Mouse (Mus musculus): ENCODE measurements around the gene Ccr1.

The Ccr1 gene

GRCm38 (mm10) chr9:123928118-123928758 is 40.3 kb downstream of the Ccr1 start:
- DNase-seq (ENCODE audit: low read depth, low spot score): peak; percentile 82

DNA sequence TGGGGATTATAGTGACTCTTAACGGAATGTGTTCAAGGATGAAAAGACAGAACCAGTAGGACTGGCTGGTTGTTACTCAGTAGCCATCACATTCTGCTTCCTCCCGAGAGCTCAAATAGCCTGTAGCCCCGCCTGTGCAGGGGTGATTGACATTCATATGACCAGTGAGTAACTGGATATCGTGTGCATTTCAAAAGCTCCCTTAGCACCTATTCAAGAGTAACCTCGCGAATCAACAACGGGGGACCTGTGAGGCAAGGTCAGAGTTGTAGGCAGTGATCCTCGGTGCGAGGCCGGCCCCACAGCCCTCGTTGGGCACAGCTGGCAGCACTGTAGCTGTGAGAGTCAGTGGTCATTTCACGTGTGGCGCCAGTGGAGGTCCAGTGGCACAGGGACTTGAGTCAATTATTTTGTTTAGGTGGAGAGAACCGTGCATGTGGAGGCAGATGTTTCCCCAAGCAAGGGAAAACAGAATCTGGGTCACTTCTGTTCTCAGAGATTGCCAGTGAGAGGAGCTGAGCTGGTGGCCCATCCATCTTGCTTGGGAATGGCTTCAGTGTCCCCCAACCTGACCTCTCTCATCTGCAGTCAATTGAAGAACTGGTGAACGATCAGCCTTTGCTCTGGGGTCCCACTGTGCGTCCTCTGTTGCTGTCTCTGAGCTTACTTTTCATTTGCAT is 41.1 kb downstream of the Ccr1 start:
- peak; percentile 18 for DNase-seq (ENCODE audit: low read depth, low spot score)

DNA sequence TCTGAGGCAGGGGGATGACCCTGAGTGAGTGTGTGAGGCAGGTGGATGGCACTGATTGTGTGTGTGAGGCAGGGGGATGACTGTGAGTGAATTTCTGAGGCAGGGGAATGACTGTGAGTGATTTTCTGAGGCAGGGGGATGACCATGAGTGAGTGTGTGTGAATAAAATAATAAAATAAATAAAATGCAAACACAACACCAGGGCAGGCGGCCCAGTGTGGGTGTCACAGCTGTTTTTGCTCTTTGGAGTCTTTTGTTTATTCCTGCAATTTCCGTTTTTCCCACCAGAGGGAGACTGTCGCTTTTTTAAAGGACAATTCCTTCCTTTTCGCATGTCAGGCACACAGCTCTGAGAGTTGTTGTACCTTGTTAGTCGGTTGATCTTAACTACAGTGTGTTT is 42.5 kb downstream of the Ccr1 start:
- DNase-seq (ENCODE audit: low read depth, low spot score): peak; percentile 89

DNA sequence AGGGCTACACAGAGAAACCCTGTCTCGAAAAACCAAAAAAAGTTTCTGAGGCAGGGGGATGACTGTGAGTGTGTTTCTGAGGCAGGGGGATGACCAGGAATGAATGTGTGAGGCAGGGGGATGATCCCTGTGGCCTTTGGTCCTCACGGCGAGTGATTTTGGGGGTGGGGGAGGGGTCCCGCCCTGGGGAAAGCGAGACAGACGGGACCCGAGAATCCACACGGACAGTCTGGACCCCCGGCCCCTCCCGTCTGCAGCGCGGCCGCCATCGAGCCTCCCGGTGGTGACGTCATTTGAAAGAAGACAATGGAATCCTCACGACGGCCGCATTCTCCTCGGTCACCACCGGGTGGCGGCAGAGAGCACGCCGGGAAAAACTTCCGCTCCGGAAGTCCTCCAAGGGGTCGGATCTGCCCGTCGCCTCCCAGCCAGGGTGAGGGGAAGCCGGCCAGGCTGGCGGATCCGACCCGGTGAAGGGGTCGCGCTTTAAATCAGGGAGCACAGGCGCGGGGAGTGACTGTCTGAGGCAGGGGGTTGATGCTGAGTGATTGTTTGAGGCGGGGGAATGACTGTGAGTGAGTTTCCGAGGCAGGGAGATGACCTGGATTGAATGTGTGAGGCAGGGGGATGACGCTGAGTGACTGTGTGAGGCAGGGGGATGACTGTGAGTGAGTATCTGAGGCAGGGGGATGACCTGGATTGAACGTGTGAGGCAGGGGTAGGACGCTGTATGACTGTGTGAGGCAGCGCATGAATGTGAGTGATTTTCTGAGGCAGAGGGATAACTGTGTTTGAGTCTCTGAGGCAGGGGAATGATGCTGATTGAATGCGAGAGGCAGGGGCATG is 43.2 kb downstream of the Ccr1 start:
- peak; percentile 80 for DNase-seq (ENCODE audit: low read depth, low spot score)

DNA sequence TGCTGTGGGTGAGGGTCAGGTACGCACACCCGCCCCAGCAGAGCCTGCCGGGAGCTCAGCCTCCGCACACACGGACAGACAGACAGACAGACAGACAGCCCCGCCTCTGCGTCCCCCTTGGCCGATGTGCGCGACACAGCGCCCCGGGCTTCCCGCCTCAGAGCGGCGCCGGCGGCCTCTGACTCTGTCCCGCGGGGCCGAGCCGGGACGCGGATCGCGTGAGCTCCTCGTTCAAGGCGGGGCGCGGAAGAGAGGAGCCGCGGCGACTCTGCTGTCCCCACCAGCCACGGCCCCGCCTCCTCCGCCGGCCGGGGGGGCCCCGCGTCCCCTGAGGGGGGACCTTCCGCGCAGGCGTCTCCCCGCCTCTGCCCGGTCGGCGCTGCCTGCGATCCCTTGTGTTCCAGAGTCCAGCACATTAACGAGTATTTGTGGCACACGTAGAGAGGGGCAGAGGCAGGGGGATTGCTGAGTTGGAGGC is 43.9 kb downstream of the Ccr1 start:
- DNase-seq (ENCODE audit: low read depth, low spot score): peak; percentile 93

GRCm38 (mm10) chr9:123924035-123924434 is 44.5 kb downstream of the Ccr1 start:
- DNase-seq (ENCODE audit: low read depth, low spot score): peak; percentile 89

GRCm38 (mm10) chr9:123923146-123923991 is 45.1 kb downstream of the Ccr1 start:
- peak; percentile 83 for DNase-seq (ENCODE audit: low read depth, low spot score)

All from CD4-positive, CD25-positive, alpha-beta regulatory T cell, adult 2 months (primary cell).